Mouse (Mus musculus): ENCODE data around the gene Usp34. TPM values are rescaled to one million over a fixed set of nuclear protein-coding genes. Genes with fewer than 3 reads are reported as not detected.
"Not testable (repeated sequence)": the region's sequence is repeated elsewhere in the genome, so short reads cannot be mapped to it uniquely, and the experiment has no call there.

Usp34 gene
- total and polyA plus RNA-seq, 2 experiments from 2014 or later = 11.4 to 42.7 TPM

GRCm38 (mm10) chr11:23496661-23497060, 190.0 kb downstream of the Usp34 start:
- Histone ChIP-seq H3K9ac (replicated peaks; ENCODE audit: low read depth, low read length) (peak overlapping the region; percentile 90), H3K4me1 (ENCODE audit: control insufficient read depth, insufficient read depth) (peaks cover 14% of the 10 kb centered on the region), H3K27me3 (ENCODE audit: control insufficient read depth, insufficient read depth, low read length) (no peaks in the 10 kb centered on the region), H3K27ac (ENCODE audit: low read depth) (0 out of 2 replicates have a peak overlapping the region, but pooled peaks have one; percentile 95), H3K4me2 (ENCODE audit: low read depth, low read length) (peak overlapping the region; percentile 65), H3K4me3 (ENCODE audit: low read depth, low read length) (peak overlapping the region; percentile 87), H3K9me3 (replicated peaks; ENCODE audit: control insufficient read depth, low read length) (no peaks in the 10 kb centered on the region), H3K36me3 (replicated peaks; ENCODE audit: control insufficient read depth, insufficient read depth, low read length) (peaks cover 28% of the 10 kb centered on the region)
- 55% methylated on average over 6 of the region's 6 CpGs for WGBS
- TF ChIP-seq EP300 (IDR thresholded peaks at IDR 0.05; ENCODE audit: low read depth) = no peak
- no peak for TF ChIP-seq CTCF (IDR thresholded peaks at IDR 0.05; ENCODE audit: low read depth)
- no peak for ATAC-seq (ENCODE audit: insufficient read depth, low read depth)
- no peak for DNase-seq (ENCODE audit: low spot score)

GRCm38 (mm10) chr11:23497335-23497717, 190.6 kb downstream of the Usp34 start:
- DNase-seq (ENCODE audit: low spot score) = peak; percentile 78
- no peaks in the 10 kb centered on the region for H3K9me3 ChIP-seq (replicated peaks; ENCODE audit: control insufficient read depth, low read length)
- peaks cover 14% of the 10 kb centered on the region for H3K4me1 ChIP-seq (ENCODE audit: control insufficient read depth, insufficient read depth)
- no peaks in the 10 kb centered on the region for H3K27me3 ChIP-seq (ENCODE audit: control insufficient read depth, insufficient read depth, low read length)
- 0% methylated on average over 15 of the region's 22 CpGs for WGBS
- H3K9ac ChIP-seq (replicated peaks; ENCODE audit: low read depth, low read length) = peak overlapping the region; percentile 90
- H3K36me3 ChIP-seq (replicated peaks; ENCODE audit: control insufficient read depth, insufficient read depth, low read length) = peaks cover 23% of the 10 kb centered on the region
- H3K4me2 ChIP-seq (ENCODE audit: low read depth, low read length) = peak overlapping the region; percentile 65
- H3K27ac ChIP-seq (ENCODE audit: low read depth) = peak overlapping the region; percentile 95
- ATAC-seq (ENCODE audit: insufficient read depth, low read depth) = peak; percentile 78
- H3K4me3 ChIP-seq (ENCODE audit: low read depth, low read length) = peak overlapping the region; percentile 87
- no peak for TF ChIP-seq CTCF (IDR thresholded peaks at IDR 0.05; ENCODE audit: low read depth)
- TF ChIP-seq EP300 (IDR thresholded peaks at IDR 0.05; ENCODE audit: low read depth) = no peak

GRCm38 (mm10) chr11:23497718-23498509, 191.2 kb downstream of the Usp34 start, which contains the start of gene Ahsa2:
Ahsa2 (minus strand) TSS chr11:23498030.
- DNase-seq (ENCODE audit: low spot score) (peak; percentile 98), ATAC-seq (ENCODE audit: insufficient read depth, low read depth) (peak; percentile 92)
- Histone ChIP-seq H3K27me3 (ENCODE audit: control insufficient read depth, insufficient read depth, low read length) (no peaks in the 10 kb centered on the region), H3K4me2 (ENCODE audit: low read depth, low read length) (peak within 1 kb of the TSS; percentile 65), H3K36me3 (replicated peaks; ENCODE audit: control insufficient read depth, insufficient read depth, low read length) (peaks cover 17% of the 10 kb centered on the region), H3K4me1 (ENCODE audit: control insufficient read depth, insufficient read depth) (peaks cover 14% of the 10 kb centered on the region), H3K9me3 (replicated peaks; ENCODE audit: control insufficient read depth, low read length) (no peaks in the 10 kb centered on the region), H3K9ac (replicated peaks; ENCODE audit: low read depth, low read length) (peak within 1 kb of the TSS; percentile 90), H3K4me3 (ENCODE audit: low read depth, low read length) (peak within 1 kb of the TSS; percentile 87), H3K27ac (ENCODE audit: low read depth) (peak within 1 kb of the TSS; percentile 95)
- TF ChIP-seq CTCF (IDR thresholded peaks at IDR 0.05; ENCODE audit: low read depth) (no peak), EP300 (IDR thresholded peaks at IDR 0.05; ENCODE audit: low read depth) (no peak)
- under 1% methylated on average over 30 of the region's 66 CpGs for WGBS

GRCm38 (mm10) chr11:23498609-23499008, 191.9 kb downstream of the Usp34 start:
- DNase-seq (ENCODE audit: low spot score) = no peak
- TF ChIP-seq EP300 (IDR thresholded peaks at IDR 0.05; ENCODE audit: low read depth) = no peak
- no peak for TF ChIP-seq CTCF (IDR thresholded peaks at IDR 0.05; ENCODE audit: low read depth)
- Histone ChIP-seq H3K4me3 (ENCODE audit: low read depth, low read length) (peak overlapping the region; percentile 87), H3K9me3 (replicated peaks; ENCODE audit: control insufficient read depth, low read length) (no peaks in the 10 kb centered on the region), H3K27ac (ENCODE audit: low read depth) (no peak overlapping the region; the same call in 1 of the 2 replicates), H3K9ac (replicated peaks; ENCODE audit: low read depth, low read length) (no peak overlapping the region), H3K27me3 (ENCODE audit: control insufficient read depth, insufficient read depth, low read length) (no peaks in the 10 kb centered on the region), H3K36me3 (replicated peaks; ENCODE audit: control insufficient read depth, insufficient read depth, low read length) (peaks cover 10% of the 10 kb centered on the region), H3K4me2 (ENCODE audit: low read depth, low read length) (peak overlapping the region; percentile 65), H3K4me1 (ENCODE audit: control insufficient read depth, insufficient read depth) (peaks cover 14% of the 10 kb centered on the region)
- WGBS = 44% methylated on average over 5 of the region's 5 CpGs
- ATAC-seq (ENCODE audit: insufficient read depth, low read depth) = no peak

- H3K27me3 ChIP-seq (ENCODE audit: control insufficient read depth, insufficient read depth, low read length); H3K4me2 ChIP-seq (ENCODE audit: low read depth, low read length); DNase-seq (ENCODE audit: low spot score); H3K36me3 ChIP-seq (replicated peaks; ENCODE audit: control insufficient read depth, insufficient read depth, low read length); H3K9me3 ChIP-seq (replicated peaks; ENCODE audit: control insufficient read depth, low read length); H3K4me1 ChIP-seq (ENCODE audit: control insufficient read depth, insufficient read depth); H3K4me3 ChIP-seq (ENCODE audit: low read depth, low read length); ATAC-seq (ENCODE audit: insufficient read depth, low read depth); H3K27ac ChIP-seq (ENCODE audit: low read depth); H3K9ac ChIP-seq (replicated peaks; ENCODE audit: low read depth, low read length): not testable (repeated sequence)
- WGBS = 74% methylated on average over 5 of the region's 5 CpGs
These were observed 198.1 kb downstream of the Usp34 start for GRCm38 (mm10) chr11:23504801-23505200.

- not testable (repeated sequence) for H3K27ac ChIP-seq (ENCODE audit: low read depth); DNase-seq (ENCODE audit: low spot score); H3K9ac ChIP-seq (replicated peaks; ENCODE audit: low read depth, low read length); H3K36me3 ChIP-seq (replicated peaks; ENCODE audit: control insufficient read depth, insufficient read depth, low read length); H3K4me1 ChIP-seq (ENCODE audit: control insufficient read depth, insufficient read depth); H3K4me3 ChIP-seq (ENCODE audit: low read depth, low read length); ATAC-seq (ENCODE audit: insufficient read depth, low read depth); H3K4me2 ChIP-seq (ENCODE audit: low read depth, low read length); H3K9me3 ChIP-seq (replicated peaks; ENCODE audit: control insufficient read depth, low read length); H3K27me3 ChIP-seq (ENCODE audit: control insufficient read depth, insufficient read depth, low read length)
- WGBS = 66% methylated on average over 4 of the region's 4 CpGs
These were observed 208.1 kb downstream of the Usp34 start for GRCm38 (mm10) chr11:23514785-23515184.

All from heart, postnatal 0 days (tissue).